Mouse (Mus musculus) cortical plate, adult 2 months (tissue): ENCODE measurements around the gene Mpv17l2. TPM values are rescaled to one million over a fixed set of nuclear protein-coding genes. Genes with fewer than 3 reads are reported as not detected.

Source experiments
- H3K27ac ChIP-seq: fragments of 200-500 bp; 2 replicates; pipeline ENCODE4 v1.5.1; 2012; ENCODE audit warnings: low read length, control low read depth, inconsistent platforms; ENCODE audit not compliant: insufficient read depth
- H3K4me1 ChIP-seq: fragments of 200-500 bp; 2 replicates; pipeline ENCODE4 v1.6.1; 2011; ENCODE audit warnings: low read length; ENCODE audit not compliant: control insufficient read depth, insufficient read depth
- H3K4me3 ChIP-seq: fragments of 200-500 bp; 2 replicates; pipeline ENCODE4 v1.5.1; 2011; ENCODE audit warnings: mild to moderate bottlenecking, low read length, control low read depth; ENCODE audit not compliant: insufficient read depth
- CTCF ChIP-seq: fragments of 200-500 bp; IDR thresholded peaks from 2 replicates; pipeline ENCODE4 v1.5.1; 2011; ENCODE audit warnings: mild to moderate bottlenecking, control low read depth, low read length; ENCODE audit not compliant: insufficient read depth; ENCODE audit errors: extremely low read depth
- POLR2A ChIP-seq: fragments of 200-500 bp; IDR thresholded peaks from 2 replicates; pipeline ENCODE4 v1.6.1; 2011; ENCODE audit warnings: mild to moderate bottlenecking, low read length, control low read depth; ENCODE audit not compliant: insufficient read depth; ENCODE audit errors: extremely low read depth
- polyA plus RNA-seq: library from polyadenylated mRNA; depleted of rRNA; stranded (reverse); fragments of >200 nt; gene quantifications from 2 replicates; pipeline ENCODE4 v1.2.3, GENCODE M21; 2012

Gene Mpv17l2
- polyA plus RNA-seq, 1 experiment, result 59.2 TPM

DNA sequence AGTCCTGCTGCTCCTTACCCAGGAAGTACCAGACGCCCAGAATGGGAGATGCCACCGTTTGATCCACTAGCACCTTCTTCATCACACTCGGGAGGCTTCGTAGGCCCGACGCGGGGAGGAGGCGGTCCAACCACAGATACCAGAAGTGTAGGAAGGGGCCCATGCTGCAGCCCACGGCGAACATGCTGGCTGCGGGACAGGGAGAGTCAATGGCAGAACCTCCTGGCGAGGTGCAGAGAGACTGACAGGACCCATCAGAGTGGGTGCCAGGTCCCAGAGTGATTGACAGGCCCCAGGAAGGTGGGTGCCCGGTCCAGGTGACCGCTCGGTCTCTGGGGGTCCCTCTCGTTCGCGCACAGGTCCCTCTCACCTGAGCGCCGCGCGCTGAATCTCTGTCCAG, 396 bp downstream of the Mpv17l2 start:
- peaks cover 3% of the 10 kb centered on the region; the same call in 1 of the 2 replicates for H3K4me1 ChIP-seq
- peak overlapping the region; percentile 45 for H3K4me3 ChIP-seq
- peak overlapping the region; percentile 37; the same call in 1 of the 2 replicates for H3K27ac ChIP-seq
- TF ChIP-seq CTCF, result no peak
- TF ChIP-seq POLR2A, result no peak

DNA sequence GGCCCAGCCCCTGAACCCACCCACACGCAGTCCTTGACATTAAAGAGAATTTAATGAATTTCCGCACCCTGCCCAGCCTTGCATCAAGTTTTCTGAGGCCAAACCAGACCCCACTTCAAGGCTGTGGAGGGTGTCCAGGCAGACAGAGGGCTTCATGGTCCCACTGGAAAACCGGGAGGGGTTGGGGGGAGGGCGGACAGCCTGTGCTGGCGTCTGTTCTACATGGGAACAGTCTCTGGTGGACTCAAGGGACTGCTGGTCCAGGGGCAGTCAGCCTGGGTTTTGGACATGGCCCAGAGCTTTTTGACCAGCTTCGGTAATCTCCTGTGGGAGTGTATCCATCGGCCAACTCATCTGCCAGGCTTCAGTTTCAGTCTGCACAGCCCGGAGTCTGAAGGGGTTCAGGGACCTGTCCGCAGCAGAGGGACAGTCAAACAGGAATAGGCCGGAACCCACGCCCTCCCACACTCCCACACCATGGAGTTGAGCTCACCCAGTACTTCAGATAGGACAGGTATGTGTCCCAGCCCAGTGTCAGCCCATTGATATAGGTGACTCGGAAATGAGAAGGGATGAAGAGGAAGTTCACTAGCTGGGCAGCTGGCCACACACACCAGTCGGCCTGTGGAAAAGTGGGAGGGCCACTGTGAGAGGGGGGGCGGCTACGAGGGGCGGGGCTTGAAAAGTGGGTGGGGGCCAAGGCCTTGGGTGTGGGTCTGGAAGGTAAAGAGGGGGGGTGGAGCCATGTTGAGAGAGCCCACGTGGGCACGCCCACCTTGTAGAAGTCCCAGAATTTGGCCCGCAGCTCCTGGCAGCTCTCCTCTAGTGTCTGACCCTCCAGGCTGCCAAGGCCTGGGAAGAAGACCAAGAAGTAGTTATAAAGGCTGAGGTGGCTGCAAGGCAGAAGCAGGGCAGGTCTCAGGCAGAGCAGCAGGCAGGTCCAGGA, 1.9 kb downstream of the Mpv17l2 start:
- Histone ChIP-seq H3K4me1 (peaks cover 3% of the 10 kb centered on the region; the same call in 1 of the 2 replicates), H3K27ac (no peak overlapping the region), H3K4me3 (no peak overlapping the region)
- no peak for TF ChIP-seq CTCF
- TF ChIP-seq POLR2A, result peak; percentile 54; the same call in 1 of the 2 replicates

DNA sequence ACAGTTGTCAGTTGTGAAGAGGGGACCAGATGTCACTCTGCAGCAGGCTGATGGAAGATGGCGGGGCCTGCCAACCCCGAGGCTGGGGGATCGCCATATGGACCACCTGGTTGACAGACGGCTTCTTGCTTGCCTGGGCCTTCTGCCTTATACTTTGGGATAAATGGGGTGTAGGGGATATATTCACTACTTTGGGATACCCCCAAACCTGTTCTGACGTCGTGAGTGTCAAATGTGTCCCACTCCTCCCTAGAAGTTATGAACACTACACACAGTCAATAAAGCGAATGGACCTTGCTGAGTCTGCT, 2.5 kb downstream of the Mpv17l2 start:
- peaks cover 5% of the 10 kb centered on the region for H3K4me1 ChIP-seq
- no peak overlapping the region for H3K4me3 ChIP-seq
- no peak overlapping the region for H3K27ac ChIP-seq
- TF ChIP-seq POLR2A (no peak), CTCF (no peak)

DNA sequence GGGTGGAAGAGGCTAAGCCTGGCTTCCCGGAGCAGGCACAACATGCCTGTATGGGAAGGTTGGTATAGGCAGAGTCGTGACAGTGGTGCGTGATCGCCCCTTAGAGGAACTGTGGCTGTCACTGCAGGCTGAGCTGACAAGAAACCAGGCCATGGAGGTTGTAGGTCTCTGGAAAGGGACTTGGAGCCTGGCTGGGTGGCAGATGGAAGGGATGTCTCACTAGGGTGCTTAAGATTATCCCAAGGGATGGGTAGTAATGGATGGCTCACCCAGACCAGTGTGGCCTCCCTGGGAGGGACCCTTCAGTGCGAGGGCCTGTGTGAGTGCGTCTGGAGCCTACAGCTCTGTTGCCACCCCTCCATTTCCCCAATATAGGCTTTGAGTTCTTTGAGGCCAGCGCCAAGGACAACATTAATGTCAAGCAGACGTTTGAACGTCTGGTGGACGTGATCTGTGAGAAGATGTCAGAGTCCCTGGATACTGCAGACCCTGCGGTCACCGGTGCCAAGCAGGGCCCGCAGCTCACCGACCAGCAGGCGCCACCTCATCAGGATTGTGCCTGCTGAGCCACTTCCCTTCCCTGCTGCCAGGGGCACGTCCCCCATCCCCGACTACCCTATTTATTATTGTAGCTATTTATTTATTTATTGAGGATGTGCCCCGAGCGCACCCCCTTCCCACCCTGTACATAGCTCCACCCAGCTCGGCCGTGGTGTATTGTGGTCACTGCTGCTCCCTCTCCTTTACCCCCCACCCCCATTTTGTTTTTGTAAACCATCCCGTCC, 3.0 kb downstream of the Mpv17l2 start:
- TF ChIP-seq POLR2A, result peak; percentile 33; the same call in 1 of the 2 replicates
- peak; percentile 50; the same call in 1 of the 2 replicates for TF ChIP-seq CTCF
- no peak overlapping the region for H3K4me3 ChIP-seq
- H3K27ac ChIP-seq, result no peak overlapping the region
- H3K4me1 ChIP-seq, result peaks cover 8% of the 10 kb centered on the region

DNA sequence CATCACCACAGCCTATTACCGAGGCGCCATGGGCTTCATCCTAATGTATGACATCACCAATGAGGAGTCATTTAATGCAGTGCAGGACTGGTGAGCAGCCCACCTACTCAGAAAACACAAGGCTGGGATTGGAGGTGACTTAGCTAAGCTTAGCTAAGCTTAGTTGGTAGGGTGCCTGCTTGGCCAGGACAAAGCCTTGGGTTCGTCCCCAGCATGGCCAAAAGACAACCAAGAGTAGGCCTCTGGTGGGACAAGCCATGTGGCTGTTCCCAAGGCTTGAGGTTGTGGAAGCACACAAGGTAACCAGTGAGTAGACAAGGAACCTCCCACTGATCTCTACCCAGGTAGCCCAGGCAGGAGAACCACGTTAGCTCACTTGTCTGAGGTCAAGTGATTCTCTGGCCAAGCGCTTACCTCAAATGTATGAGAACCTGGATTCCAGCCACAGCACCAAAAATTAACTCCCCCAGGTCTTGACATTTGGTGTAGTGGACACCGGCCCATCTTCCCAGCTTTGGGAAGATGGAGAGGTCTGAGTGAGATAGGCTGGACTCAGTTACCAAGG, 4.2 kb downstream of the Mpv17l2 start:
- H3K4me3 ChIP-seq, result no peak overlapping the region; the same call in 1 of the 2 replicates
- H3K4me1 ChIP-seq, result peaks cover 8% of the 10 kb centered on the region
- no peak for TF ChIP-seq POLR2A
- no peak for TF ChIP-seq CTCF
- H3K27ac ChIP-seq, result no peak overlapping the region

DNA sequence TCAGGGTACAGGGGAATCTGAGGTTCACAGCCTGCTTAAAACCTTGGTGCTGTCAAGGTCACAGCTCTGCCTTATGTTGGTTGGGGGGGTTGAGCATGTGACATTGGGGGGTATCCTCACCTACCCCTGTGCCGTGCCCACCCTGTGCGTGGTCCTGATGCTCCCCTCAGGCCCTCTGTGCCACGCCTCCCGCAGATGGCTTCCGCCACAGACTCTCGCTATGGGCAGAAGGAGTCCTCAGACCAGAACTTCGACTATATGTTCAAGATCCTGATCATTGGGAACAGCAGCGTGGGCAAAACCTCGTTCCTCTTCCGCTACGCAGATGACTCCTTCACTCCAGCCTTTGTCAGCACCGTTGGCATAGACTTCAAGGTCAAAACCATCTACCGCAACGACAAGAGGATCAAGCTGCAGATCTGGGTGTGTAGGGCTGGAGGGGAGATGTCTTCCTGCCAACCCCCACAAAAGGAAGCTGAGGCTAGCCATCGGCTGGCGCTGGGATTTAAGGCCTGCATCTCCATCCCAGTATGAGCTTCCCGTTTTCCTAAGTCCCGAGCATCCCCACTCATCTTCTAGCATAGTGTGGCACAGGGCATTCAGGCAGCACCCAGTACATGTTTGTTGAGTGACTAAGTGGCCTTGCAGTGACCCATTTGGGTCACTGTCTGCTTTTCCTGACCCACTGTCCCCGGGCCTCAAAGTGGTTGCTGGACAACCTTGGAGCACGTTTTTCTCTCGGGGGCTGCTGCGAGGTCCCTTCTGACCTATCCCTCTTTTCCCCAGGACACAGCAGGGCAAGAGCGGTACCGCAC, 4.9 kb downstream of the Mpv17l2 start:
- H3K4me3 ChIP-seq, result peak overlapping the region; percentile 86
- TF ChIP-seq POLR2A, result no peak
- no peak for TF ChIP-seq CTCF
- H3K27ac ChIP-seq, result no peak overlapping the region
- peaks cover 8% of the 10 kb centered on the region for H3K4me1 ChIP-seq

DNA sequence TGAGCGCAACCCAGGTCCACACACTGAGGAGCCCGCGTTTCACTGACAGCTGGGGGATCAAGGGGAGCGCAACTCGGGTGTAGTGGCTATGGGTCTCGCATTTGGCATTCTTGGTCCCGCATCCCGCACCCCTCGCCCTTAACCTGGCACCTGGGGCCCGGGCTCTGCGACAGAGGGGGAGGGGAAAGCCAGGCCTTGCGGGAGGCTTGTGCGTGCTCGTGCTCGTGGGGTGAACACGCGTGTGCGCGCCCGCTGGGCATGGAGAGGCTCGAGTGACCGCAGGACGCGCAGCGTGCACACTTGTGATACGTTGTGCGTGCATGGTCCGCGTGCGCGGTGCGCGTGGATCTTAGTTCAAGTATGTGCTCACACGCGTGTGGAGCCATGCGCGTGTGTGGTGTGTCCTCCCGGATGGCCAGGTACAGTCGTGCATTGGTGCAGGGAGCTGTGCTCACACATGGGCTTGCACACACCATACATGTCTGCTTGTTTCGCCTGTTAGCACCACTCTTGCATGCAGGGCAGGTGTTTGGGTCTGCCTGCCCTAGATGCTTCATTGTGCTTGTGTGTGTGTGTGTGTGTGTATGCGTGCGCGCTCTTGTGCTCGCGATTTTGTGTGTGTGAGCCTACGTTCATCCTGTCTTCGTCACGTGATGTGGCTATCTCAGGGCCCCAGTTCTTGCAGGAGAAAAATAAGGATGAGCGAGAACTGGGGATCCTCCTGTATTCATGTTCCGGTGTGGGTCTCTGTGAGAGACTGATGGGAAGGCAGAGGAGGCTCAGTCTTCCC, 5.7 kb downstream of the Mpv17l2 start:
- TF ChIP-seq POLR2A (peak; percentile 33; the same call in 1 of the 2 replicates), CTCF (no peak)
- peaks cover 8% of the 10 kb centered on the region for H3K4me1 ChIP-seq
- peak overlapping the region; percentile 89 for H3K27ac ChIP-seq
- peak overlapping the region; percentile 86 for H3K4me3 ChIP-seq
